Mouse (Mus musculus): ENCODE measurements at regions not wholly inside any gene's neighbourhood (a gene's known extent, or its start where the extent isn't known, plus 50 kb on each side); places are given as distances from the start of the nearest gene placed in this dataset.

DNA sequence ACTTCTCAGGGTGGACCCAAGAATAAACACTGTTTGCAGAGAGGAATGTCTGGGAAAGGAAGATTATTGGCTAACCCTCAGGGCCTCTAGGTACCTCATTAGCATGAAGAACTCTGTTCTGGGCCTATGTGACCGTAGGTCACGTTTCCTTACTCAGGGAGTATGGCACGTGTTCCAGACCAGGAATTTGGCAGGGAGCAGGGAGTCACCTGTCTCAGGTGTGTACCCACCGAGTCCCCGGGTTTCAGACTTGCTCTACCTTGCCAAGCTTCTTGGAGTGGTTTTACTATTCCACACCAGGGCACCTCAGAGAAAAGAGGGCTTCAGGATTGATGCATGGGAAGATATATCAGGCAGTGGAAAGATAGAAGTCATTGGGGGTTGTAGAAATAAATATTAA lies 169.6 kb upstream of the Peli2 start:
- TF ChIP-seq CTCF (IDR thresholded peaks at IDR 0.05; ENCODE audit: control insufficient read depth, insufficient read depth, insufficient replicate concordance, low read depth, low read length) (no peak), POLR2A (IDR thresholded peaks at IDR 0.05; ENCODE audit: control insufficient read depth, low read depth, low read length) (no peak)
